Mouse (Mus musculus) C2C12 (cell line): ENCODE data around the gene Med16.

Source experiments
- CTCF ChIP-seq: IDR thresholded peaks from one replicate; pipeline ENCODE4 v1.5.1; 2011; ENCODE audit not compliant: control insufficient read depth, insufficient read depth, insufficient read length
- MYOD1 ChIP-seq: IDR thresholded peaks from one replicate; pipeline ENCODE4 v1.6.1; 2011; ENCODE audit warnings: low read depth; ENCODE audit not compliant: control insufficient read depth, insufficient read length
- USF1 ChIP-seq: IDR thresholded peaks from one replicate; pipeline ENCODE4 v1.6.1; 2011; ENCODE audit warnings: low read depth, mild to moderate bottlenecking, control low read depth, moderate library complexity

DNA sequence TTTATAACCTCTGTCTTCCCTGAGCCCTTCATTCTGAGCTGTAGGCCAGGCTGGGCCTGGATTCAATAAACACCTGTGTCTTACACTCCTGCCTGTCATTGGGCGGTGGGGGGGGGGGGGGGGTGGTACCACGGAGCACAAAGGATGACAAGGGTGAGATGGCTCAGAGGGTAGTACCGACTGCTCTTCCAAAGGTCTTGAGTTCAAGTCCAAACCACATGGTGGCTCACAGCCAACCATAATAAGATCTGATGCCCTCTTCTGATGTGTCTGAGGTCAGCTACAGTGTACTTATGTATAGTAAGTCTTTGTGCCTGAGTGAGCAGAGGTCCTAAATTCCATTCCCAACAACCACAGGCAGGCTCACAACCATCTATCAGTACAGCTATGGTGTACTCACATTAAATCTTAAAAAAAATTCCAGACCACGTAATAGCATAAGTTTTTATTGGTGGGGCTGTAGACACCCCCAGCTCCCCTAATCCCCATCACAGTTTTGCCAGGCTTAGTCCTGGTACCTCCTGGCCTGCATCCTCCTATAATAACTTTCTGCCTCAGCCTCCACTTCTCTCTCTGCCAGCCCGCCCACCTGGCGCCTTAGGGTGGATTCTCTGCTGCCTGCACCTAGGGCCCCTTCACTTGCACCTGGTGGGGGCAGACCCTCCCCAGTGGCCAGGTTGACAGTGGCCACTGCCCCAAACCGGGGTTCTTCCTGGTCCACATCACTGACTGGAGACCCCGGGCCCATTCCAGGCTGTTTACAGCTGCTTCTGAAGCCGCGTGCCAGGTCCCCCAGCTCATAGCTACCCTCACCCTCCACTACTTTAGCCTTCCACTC is 44.2 kb downstream of the Med16 start:
- no peak for TF ChIP-seq CTCF
- TF ChIP-seq USF1: no peak
- TF ChIP-seq MYOD1: no peak
